Mouse (Mus musculus): ENCODE data around the gene Nek7.

DNA sequence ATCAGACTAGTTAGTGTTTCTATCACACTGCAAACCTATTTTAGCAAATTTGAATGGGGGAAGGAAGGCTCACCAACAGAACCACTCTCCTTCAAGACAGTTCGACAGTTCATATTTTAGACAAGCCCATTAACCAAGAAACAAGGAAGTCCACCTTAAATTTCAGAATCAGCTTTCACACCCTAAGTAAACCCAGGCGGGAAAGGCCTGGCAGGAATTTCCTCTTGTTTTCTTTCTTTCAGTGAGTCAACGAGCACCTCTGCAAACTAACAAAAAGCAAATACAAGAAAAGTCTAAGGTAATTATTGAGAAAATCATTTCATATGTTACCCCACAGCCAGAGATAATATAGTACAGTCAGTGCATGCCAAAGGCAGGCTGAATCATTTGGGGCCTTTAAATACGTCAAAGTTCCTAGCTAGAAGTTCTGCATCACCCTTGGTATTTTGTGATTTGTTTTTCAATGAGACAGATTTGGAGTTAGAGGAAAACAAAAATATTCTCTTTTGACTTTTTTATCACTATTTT lies 21.1 kb upstream of the Nek7 start:
- TF ChIP-seq CTCF (IDR thresholded peaks at IDR 0.05) (no peak), POLR2A (IDR thresholded peaks at IDR 0.05; ENCODE audit: insufficient read depth, low read depth, low read length) (no peak), EP300 (IDR thresholded peaks at IDR 0.05; ENCODE audit: insufficient read depth, low read depth, low read length) (no peak)

All from heart, adult 2 months (tissue).